Mouse (Mus musculus) myocyte (in vitro differentiated cells): ENCODE measurements around the gene Tenm2.

Source experiments
- MYOD1 ChIP-seq, 3 experiments: IDR thresholded peaks; one replicate each; pipeline ENCODE4 v1.6.1; 2011; ENCODE audit warnings: control low read depth in 2 of 3, low read depth in 2 of 3, mild to moderate bottlenecking in 2 of 3, moderate library complexity in 1 of 3; ENCODE audit not compliant: insufficient read length in 2 of 3, control insufficient read depth in 1 of 3
- MYOG ChIP-seq, 3 experiments: IDR thresholded peaks; one replicate each; pipeline ENCODE4 v1.6.1; 2011; ENCODE audit warnings: control low read depth in 2 of 3, low read depth in 2 of 3, mild to moderate bottlenecking in 2 of 3; ENCODE audit not compliant: insufficient read length in 2 of 3, control insufficient read depth in 1 of 3, insufficient read depth in 1 of 3
- POLR2A ChIP-seq: IDR thresholded peaks from one replicate; pipeline ENCODE4 v1.6.1; 2011; ENCODE audit warnings: low read depth, mild to moderate bottlenecking, control low read depth, moderate library complexity; ENCODE audit not compliant: insufficient read length
- POLR2AphosphoS2 ChIP-seq: IDR thresholded peaks from one replicate; pipeline ENCODE4 v1.6.1; 2011; ENCODE audit warnings: low read depth, control low read depth; ENCODE audit not compliant: insufficient read length
- TCF12 ChIP-seq: IDR thresholded peaks from one replicate; pipeline ENCODE4 v1.6.1; 2011; ENCODE audit warnings: mild to moderate bottlenecking, control low read depth; ENCODE audit not compliant: poor library complexity, insufficient read depth, severe bottlenecking

DNA sequence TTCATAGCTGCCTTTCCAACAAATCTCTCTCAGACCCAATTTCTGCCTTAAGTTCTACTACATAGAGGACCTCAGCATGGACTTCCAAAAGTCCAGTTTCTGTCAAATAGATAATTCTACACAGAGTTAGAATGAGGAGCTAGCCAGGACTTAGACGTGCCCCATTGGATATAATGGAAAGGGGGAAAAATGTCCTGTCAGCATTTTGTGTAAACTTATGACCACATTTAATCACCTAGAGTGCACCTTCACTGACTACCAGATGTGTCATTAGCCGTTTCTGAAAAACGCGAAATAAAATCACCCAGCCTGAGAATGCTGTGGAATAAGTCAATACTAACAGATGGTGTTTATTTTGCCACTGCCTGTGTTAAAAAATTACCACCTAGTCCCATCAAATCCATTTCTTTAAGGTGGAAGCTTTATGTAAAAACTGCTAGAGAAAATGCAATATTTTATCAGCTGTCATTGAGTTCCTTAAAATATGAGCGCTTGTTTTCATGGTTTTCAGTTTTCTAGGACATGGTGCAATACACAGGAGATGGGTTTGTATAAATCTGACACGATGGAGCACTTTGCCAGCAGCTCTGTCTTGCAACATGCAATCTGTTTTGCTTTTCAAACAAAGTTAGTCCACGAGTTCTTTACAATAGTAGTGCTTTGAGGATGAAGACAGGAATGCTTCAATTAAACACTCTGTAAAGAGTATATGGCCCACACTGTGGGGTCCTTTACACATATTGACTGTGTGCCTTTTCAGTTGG is 674.8 kb downstream of the Tenm2 start:
- no peak for TF ChIP-seq MYOG (IDR thresholded peaks at IDR 0.05; ENCODE audit: control insufficient read depth in 1 of 3, insufficient read depth in 1 of 3, insufficient read length in 2 of 3, low read depth in 2 of 3)
- no peak for TF ChIP-seq MYOD1 (IDR thresholded peaks at IDR 0.05; ENCODE audit: control insufficient read depth in 1 of 3, insufficient read length in 2 of 3, low read depth in 2 of 3)
- TF ChIP-seq TCF12: no peak
- TF ChIP-seq POLR2AphosphoS2: no peak
- no peak for TF ChIP-seq POLR2A
